Mouse (Mus musculus) kidney, adult 2 months (tissue): ENCODE results near the gene Sf3a2. TPM values are rescaled to one million over a fixed set of nuclear protein-coding genes. Genes with fewer than 3 reads are reported as not detected.

Experiments
- DNase-seq: peaks from one replicate; pipeline ENCODE4 v3.0.0; 2021
- H3K27ac ChIP-seq: fragments of 200-500 bp; 2 replicates; pipeline ENCODE4 v1.5.1; 2012; ENCODE audit warnings: low read depth, low read length, control low read depth, inconsistent platforms; ENCODE audit not compliant: insufficient read depth
- H3K27me3 ChIP-seq: fragments of 200-500 bp; replicated peaks from 2 replicates; pipeline ENCODE4 v1.6.1; 2012; ENCODE audit warnings: mild to moderate bottlenecking, moderate library complexity, low read length, inconsistent platforms; ENCODE audit not compliant: control insufficient read depth, insufficient read depth
- H3K36me3 ChIP-seq: fragments of 200-500 bp; 2 replicates; pipeline ENCODE4 v1.6.1; 2012; ENCODE audit warnings: mild to moderate bottlenecking, moderate library complexity, low read length, inconsistent platforms; ENCODE audit not compliant: control insufficient read depth, insufficient read depth
- H3K4me1 ChIP-seq: fragments of 200-500 bp; 2 replicates; pipeline ENCODE4 v1.6.1; 2011; ENCODE audit warnings: low read length; ENCODE audit not compliant: control insufficient read depth, insufficient read depth
- H3K4me3 ChIP-seq: fragments of 200-500 bp; 2 replicates; pipeline ENCODE4 v1.5.1; 2011; ENCODE audit warnings: mild to moderate bottlenecking, low read depth, low read length, control low read depth; ENCODE audit not compliant: insufficient read depth
- CTCF ChIP-seq: fragments of 200-500 bp; conservative IDR thresholded peaks from 2 replicates; pipeline ENCODE4 v1.5.1; 2011; ENCODE audit warnings: low read depth, mild to moderate bottlenecking, control low read depth, low read length, moderate library complexity, mixed read lengths; ENCODE audit not compliant: insufficient read depth, insufficient read length
- POLR2A ChIP-seq: fragments of 200-500 bp; IDR thresholded peaks from one replicate; pipeline ENCODE4 v1.6.1; 2011; ENCODE audit warnings: low read depth, low read length, control low read depth
- WGBS: fragments of 180-500 bp; shearing (Covaris S2); methylation state at CpG from one replicate; pipeline ENCODE4 v1.1.7; 2018; 5-methylcytosine and 5-hydroxymethylcytosine counted together
- polyA plus RNA-seq: library from polyadenylated mRNA; depleted of rRNA; stranded (reverse); fragments of >200 nt; gene quantifications from 2 replicates; pipeline ENCODE4 v1.2.3, GENCODE M21; 2012

Gene Sf3a2
- polyA plus RNA-seq, 1 experiment: 23.1 TPM

DNA sequence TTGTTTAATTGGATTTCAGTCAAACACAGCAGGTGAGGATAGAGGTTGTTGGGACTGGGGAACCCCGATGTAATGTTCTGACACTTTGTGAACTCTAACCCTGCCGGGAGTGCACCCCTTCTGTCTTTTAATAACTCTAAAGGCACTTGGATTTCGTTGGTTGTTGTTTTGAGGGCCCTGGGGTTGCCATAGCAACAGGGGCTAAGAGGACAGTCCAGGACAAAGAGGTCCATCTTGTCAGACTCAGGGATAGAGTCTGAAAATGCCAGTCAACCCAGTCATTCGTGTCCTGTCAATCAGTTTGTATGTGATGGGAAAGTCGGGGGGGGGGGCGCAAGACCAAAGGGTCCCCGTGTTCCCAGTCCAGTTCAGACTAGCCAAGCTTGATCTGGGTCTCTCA is 34.8 kb downstream of the Sf3a2 start:
- H3K27me3 ChIP-seq: no peaks in the 10 kb centered on the region
- 73% methylated on average over 7 of the region's 7 CpGs for WGBS

DNA sequence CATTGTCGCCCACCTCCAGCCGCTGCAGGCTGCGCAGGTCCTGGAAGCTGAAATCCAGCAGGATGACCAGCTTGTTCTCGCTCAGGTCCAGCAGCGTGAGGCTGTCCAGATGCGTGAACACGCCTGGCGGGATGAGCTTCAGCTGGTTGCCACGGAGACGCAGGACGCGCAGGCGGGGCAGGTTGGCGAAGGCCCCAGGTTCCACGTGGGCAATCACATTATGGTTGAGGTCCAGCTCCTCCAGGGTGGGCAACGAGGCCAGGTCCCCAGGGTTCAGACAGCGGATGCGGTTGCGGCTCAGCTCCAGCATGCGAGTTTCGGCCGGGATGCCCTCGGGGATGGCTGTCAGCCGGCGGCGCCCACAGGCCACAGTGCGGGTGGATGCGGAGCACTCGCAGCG is 37.6 kb downstream of the Sf3a2 start:
- Histone ChIP-seq H3K4me3 (no peak overlapping the region), H3K27me3 (no peaks in the 10 kb centered on the region), H3K27ac (no peak overlapping the region), H3K36me3 (no peaks in the 10 kb centered on the region), H3K4me1 (peaks cover 3% of the 10 kb centered on the region)
- no peak for DNase-seq
- TF ChIP-seq CTCF (no peak), POLR2A (no peak)
- WGBS: 59% methylated on average over 30 of the region's 30 CpGs

More for the DNA sequence above, 34.8 kb downstream of the Sf3a2 start:
- Histone ChIP-seq H3K4me3 (no peak overlapping the region), H3K27ac (no peak overlapping the region), H3K4me1 (peaks cover 13% of the 10 kb centered on the region), H3K36me3 (no peaks in the 10 kb centered on the region)
- no peak for DNase-seq
- no peak for TF ChIP-seq CTCF
- TF ChIP-seq POLR2A: no peak

DNA sequence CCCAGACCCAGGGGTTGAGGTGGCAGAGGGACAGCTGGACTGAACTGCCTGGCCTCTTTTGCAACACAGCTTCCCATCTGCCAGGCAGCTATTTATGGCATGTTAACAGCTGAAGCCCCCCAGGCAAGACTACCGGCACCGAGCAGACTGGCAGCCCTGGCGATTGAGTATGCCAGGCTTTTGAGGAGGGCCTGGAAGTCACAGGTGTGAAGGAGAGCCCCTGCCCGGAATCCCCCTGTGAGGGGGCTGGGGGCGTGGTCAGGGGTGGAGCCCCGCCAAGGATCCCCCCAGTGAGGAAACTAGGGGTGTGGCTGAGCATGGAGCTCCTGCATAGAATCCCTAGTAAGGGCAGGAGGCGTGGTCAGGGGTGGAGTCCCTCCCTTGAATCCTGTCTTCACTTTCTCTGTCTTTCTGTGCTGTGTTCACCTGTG is 39.0 kb downstream of the Sf3a2 start:
- TF ChIP-seq CTCF (no peak), POLR2A (no peak)
- WGBS: 47% methylated on average over 7 of the region's 7 CpGs
- H3K27me3 ChIP-seq: no peaks in the 10 kb centered on the region
- H3K27ac ChIP-seq: no peak overlapping the region
- no peaks in the 10 kb centered on the region for H3K36me3 ChIP-seq
- no peaks in the 10 kb centered on the region for H3K4me1 ChIP-seq
- no peak for DNase-seq
- H3K4me3 ChIP-seq: no peak overlapping the region

DNA sequence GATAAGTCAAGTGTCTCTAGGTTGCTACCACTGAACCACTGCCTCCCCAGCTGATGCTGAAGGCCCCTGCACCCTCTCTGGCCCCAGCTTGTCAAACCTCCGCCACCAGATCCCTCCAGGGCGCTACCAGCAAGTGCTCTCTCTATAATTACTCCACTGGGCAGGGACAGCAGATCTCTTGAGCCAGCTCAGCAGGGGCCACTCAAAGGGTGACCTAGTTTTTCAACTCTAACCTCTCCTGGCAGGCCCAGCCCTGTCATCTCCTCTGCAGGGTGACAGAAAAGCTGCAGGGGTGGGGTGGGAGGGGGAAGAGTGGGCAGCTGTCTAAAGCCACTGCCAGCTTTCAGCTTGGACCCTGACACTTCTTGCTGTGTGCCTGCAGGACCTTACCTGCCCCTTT is 39.8 kb downstream of the Sf3a2 start:
- no peak overlapping the region for H3K4me3 ChIP-seq
- 43% methylated on average over 2 of the region's 2 CpGs for WGBS
- no peak for DNase-seq
- no peaks in the 10 kb centered on the region for H3K27me3 ChIP-seq
- H3K27ac ChIP-seq: no peak overlapping the region
- no peaks in the 10 kb centered on the region for H3K4me1 ChIP-seq
- H3K36me3 ChIP-seq: no peaks in the 10 kb centered on the region
- TF ChIP-seq POLR2A (no peak), CTCF (no peak)

DNA sequence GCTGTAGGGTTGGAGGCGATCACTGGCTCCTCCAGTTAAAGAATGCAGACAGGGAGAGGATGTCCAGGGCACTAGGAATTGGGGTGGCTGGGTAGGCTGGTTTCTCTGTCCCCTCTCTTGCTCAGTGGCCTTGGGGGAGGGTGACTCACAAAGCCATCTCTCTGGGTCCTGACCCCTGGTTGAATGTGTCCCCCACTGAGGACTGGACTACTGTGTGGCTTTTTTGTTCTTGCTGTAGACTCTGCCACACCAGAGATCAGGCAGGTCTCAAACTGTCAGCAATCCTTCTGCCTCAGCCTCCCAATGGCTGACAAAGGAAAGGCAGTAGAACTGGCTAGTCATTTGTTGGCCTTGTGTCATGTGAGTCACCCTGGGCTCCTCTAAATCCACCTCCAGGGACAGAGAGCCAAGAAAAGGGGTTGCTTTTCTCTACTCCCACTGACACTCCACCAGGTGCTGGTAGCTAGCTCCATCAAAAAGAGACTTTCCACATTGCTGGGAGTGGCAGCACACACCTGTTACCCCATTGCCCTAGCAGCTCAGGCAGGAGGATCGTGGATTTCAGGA is 40.4 kb downstream of the Sf3a2 start:
- DNase-seq: no peak
- TF ChIP-seq POLR2A: no peak
- no peak for TF ChIP-seq CTCF
- 75% methylated on average over 2 of the region's 2 CpGs for WGBS
- Histone ChIP-seq H3K27ac (no peak overlapping the region), H3K27me3 (no peaks in the 10 kb centered on the region), H3K36me3 (no peaks in the 10 kb centered on the region), H3K4me1 (no peaks in the 10 kb centered on the region), H3K4me3 (no peak overlapping the region)

DNA sequence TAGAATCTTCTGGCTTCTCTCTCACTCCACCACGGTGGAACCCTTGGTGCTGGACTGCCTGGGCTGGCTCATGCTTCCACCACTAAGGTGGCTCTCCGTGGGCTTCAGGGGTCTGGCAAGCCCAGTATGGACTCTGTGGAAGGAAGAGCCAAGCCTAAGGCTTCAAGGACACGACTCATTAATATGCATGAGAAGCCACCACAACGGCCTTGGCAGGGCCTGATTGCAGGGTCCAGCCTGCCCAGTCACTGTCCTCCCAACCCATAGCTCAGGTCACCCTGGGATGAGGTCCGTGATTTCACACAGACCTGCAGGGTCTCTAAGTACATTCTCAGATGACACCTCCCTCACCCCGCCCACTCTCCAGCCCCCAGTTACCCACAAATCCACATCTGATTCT is 41.9 kb downstream of the Sf3a2 start:
- WGBS: 53% methylated on average over 6 of the region's 6 CpGs
- no peak for DNase-seq
- Histone ChIP-seq H3K36me3 (no peaks in the 10 kb centered on the region), H3K4me1 (no peaks in the 10 kb centered on the region), H3K4me3 (no peak overlapping the region), H3K27ac (no peak overlapping the region), H3K27me3 (no peaks in the 10 kb centered on the region; the same call in 1 of the 2 replicates)
- no peak for TF ChIP-seq CTCF
- TF ChIP-seq POLR2A: no peak

DNA sequence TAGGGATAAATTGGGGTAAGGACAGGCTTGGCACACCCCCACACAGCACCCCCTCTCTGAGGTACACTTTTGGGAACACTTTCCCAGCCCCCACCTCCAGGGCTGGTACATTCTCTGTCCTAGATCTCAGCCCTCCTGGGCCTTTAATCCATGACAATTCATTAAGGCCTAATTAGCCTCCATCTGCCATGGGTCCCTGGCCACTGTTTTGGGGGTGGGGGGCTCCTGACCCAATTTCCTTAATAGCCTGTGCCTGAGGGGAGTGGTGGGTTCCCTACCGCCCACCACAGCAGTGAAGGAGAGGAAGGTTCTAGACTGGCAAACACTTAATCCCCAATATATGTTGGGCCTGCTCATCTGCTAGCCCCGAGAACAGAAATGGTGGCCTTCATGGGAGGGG is 43.7 kb downstream of the Sf3a2 start:
- DNase-seq: no peak
- no peaks in the 10 kb centered on the region; the same call in 1 of the 2 replicates for H3K27me3 ChIP-seq
- no peak overlapping the region for H3K27ac ChIP-seq
- TF ChIP-seq POLR2A: no peak
- TF ChIP-seq CTCF: no peak
- no peak overlapping the region for H3K4me3 ChIP-seq
- H3K36me3 ChIP-seq: no peaks in the 10 kb centered on the region
- no peaks in the 10 kb centered on the region for H3K4me1 ChIP-seq
- 79% methylated on average over 2 of the region's 2 CpGs for WGBS

DNA sequence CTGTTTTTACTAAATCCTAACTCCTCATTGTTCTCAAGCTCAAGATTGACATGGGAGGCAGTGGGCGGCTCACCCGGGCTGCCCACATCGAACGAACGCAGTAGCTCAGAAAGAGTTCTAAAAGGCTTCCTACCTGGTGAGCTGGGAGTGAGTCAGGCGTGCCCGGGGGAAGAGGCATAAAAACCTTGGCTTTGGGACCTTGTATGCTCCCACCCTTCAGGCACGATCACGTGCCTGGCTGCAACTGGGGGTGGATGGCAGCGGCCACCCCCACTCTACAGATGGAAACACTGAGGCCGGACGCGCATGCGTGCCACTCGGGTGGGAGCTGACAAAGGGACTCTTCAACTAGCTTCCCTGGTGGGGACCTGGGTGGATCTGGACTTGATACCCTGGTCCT is 44.3 kb downstream of the Sf3a2 start:
- TF ChIP-seq POLR2A (no peak), CTCF (no peak)
- 77% methylated on average over 15 of the region's 15 CpGs for WGBS
- DNase-seq: no peak
- Histone ChIP-seq H3K4me3 (no peak overlapping the region), H3K4me1 (no peaks in the 10 kb centered on the region), H3K36me3 (no peaks in the 10 kb centered on the region), H3K27me3 (no peaks in the 10 kb centered on the region; the same call in 1 of the 2 replicates), H3K27ac (no peak overlapping the region)
